Mouse (Mus musculus) myocyte (in vitro differentiated cells): ENCODE results near the gene Olfr1419. TPM values are rescaled to one million over a fixed set of nuclear protein-coding genes. Genes with fewer than 3 reads are reported as not detected.
A peak's percentile ranks its signal among the peaks of the same experiment; 100 is the strongest.
"Not testable (repeated sequence)": the region's sequence is repeated elsewhere in the genome, so short reads cannot be mapped to it uniquely, and the experiment has no call there.

ENCODE experiments used
- H3K27me3 ChIP-seq: one replicate; pipeline ENCODE4 v1.6.1; 2011; ENCODE audit not compliant: control insufficient read depth, insufficient read depth, insufficient read length
- H3K36me3 ChIP-seq: one replicate; pipeline ENCODE4 v1.6.1; 2011; ENCODE audit not compliant: control insufficient read depth, insufficient read depth
- H3K4me2 ChIP-seq: one replicate; pipeline ENCODE4 v1.6.1; 2011; ENCODE audit warnings: low read depth, control low read depth
- H3K4me3 ChIP-seq: one replicate; pipeline ENCODE4 v1.5.1; 2011; ENCODE audit warnings: mild to moderate bottlenecking, control low read depth, moderate library complexity
- H3K79me2 ChIP-seq: one replicate; pipeline ENCODE4 v1.6.1; 2011; ENCODE audit not compliant: control insufficient read depth, insufficient read depth
- H3ac ChIP-seq: one replicate; pipeline ENCODE4 v1.6.1; 2011; ENCODE audit not compliant: control insufficient read depth, insufficient read length
- CEBPB ChIP-seq: IDR thresholded peaks from 2 replicates; pipeline ENCODE4 v1.6.1; 2011; ENCODE audit warnings: mild to moderate bottlenecking, moderate library complexity; ENCODE audit not compliant: poor library complexity, insufficient read depth, severe bottlenecking
- E2F4 ChIP-seq: IDR thresholded peaks from one replicate; pipeline ENCODE4 v1.6.1; 2011; ENCODE audit warnings: mild to moderate bottlenecking, control low read depth, moderate library complexity; ENCODE audit not compliant: insufficient read depth
- MAX ChIP-seq: IDR thresholded peaks from one replicate; pipeline ENCODE4 v1.6.1; 2011; ENCODE audit warnings: low read depth, mild to moderate bottlenecking, control low read depth
- MYOD1 ChIP-seq, 3 experiments: IDR thresholded peaks; one replicate each; pipeline ENCODE4 v1.6.1; 2011; ENCODE audit warnings: control low read depth in 2 of 3, low read depth in 2 of 3, mild to moderate bottlenecking in 2 of 3, moderate library complexity in 1 of 3; ENCODE audit not compliant: insufficient read length in 2 of 3, control insufficient read depth in 1 of 3
- MYOG ChIP-seq, 3 experiments: IDR thresholded peaks; one replicate each; pipeline ENCODE4 v1.6.1; 2011; ENCODE audit warnings: control low read depth in 2 of 3, low read depth in 2 of 3, mild to moderate bottlenecking in 2 of 3; ENCODE audit not compliant: insufficient read length in 2 of 3, control insufficient read depth in 1 of 3, insufficient read depth in 1 of 3
- POLR2A ChIP-seq: IDR thresholded peaks from one replicate; pipeline ENCODE4 v1.6.1; 2011; ENCODE audit warnings: low read depth, mild to moderate bottlenecking, control low read depth, moderate library complexity; ENCODE audit not compliant: insufficient read length
- POLR2AphosphoS2 ChIP-seq: IDR thresholded peaks from one replicate; pipeline ENCODE4 v1.6.1; 2011; ENCODE audit warnings: low read depth, control low read depth; ENCODE audit not compliant: insufficient read length
- REST ChIP-seq: IDR thresholded peaks from one replicate; pipeline ENCODE4 v1.6.1; 2011; ENCODE audit warnings: mild to moderate bottlenecking, control low read depth, moderate library complexity; ENCODE audit not compliant: insufficient read depth, insufficient read length
- SRF ChIP-seq: IDR thresholded peaks from one replicate; pipeline ENCODE4 v1.6.1; 2011; ENCODE audit warnings: low read depth; ENCODE audit not compliant: control insufficient read depth, insufficient read length
- TCF12 ChIP-seq: IDR thresholded peaks from one replicate; pipeline ENCODE4 v1.6.1; 2011; ENCODE audit warnings: mild to moderate bottlenecking, control low read depth; ENCODE audit not compliant: poor library complexity, insufficient read depth, severe bottlenecking
- TCF3 ChIP-seq: IDR thresholded peaks from one replicate; pipeline ENCODE4 v1.6.1; 2011; ENCODE audit warnings: low read depth, control low read depth; ENCODE audit not compliant: insufficient read length
- USF1 ChIP-seq: IDR thresholded peaks from one replicate; pipeline ENCODE4 v1.6.1; 2011; ENCODE audit warnings: low read depth, mild to moderate bottlenecking, control low read depth, moderate library complexity
- polyA plus RNA-seq: library from polyadenylated mRNA; unstranded; fragments of >200 nt; fragmentation: generic; extraction: Trizol; gene quantifications from one replicate; pipeline ENCODE4 v1.2.1, GENCODE M21; 2012; ENCODE audit warnings: missing spikeins

The Olfr1419 gene
- polyA plus RNA-seq, result not detected

DNA sequence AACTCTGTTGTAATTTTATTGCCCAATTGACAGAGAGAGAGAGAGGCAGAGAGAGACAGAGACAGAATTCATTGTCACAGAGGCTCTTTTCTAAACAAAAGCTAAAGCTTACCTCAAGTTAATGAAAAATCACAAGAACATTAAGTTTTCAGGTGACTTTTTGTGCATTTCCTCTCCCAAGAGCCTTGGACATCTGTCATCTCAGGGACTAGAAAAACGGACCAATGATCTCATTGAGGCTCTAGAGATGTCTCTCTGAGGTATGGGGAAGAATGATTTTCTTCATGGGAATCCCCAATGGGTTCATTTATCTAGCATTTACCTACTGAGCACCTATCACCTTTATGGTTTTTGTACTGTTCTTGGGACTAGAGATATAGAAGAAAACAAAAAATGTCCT lies at the start of gene Olfr1419:
Gene Olfr1419, minus strand, starts transcription at position 101 of the 400 bp plus-strand sequence.
- Histone ChIP-seq H3K27me3 (no peaks in the 10 kb centered on the region), H3K4me2 (no peak within 1 kb of the TSS), H3K36me3 (no peaks in the 10 kb centered on the region), H3K79me2 (no peaks in the 10 kb centered on the region), H3ac (no peak within 1 kb of the TSS), H3K4me3 (no peak within 1 kb of the TSS)
- TF ChIP-seq REST (no peak), USF1 (no peak), MYOD1 (IDR thresholded peaks at IDR 0.05; ENCODE audit: control insufficient read depth in 1 of 3, insufficient read length in 2 of 3, low read depth in 2 of 3) (no peak), TCF3 (no peak), E2F4 (no peak), TCF12 (no peak), CEBPB (no peak), POLR2AphosphoS2 (no peak), POLR2A (no peak), SRF (no peak), MYOG (IDR thresholded peaks at IDR 0.05; ENCODE audit: control insufficient read depth in 1 of 3, insufficient read depth in 1 of 3, insufficient read length in 2 of 3, low read depth in 2 of 3) (no peak), MAX (no peak)

DNA sequence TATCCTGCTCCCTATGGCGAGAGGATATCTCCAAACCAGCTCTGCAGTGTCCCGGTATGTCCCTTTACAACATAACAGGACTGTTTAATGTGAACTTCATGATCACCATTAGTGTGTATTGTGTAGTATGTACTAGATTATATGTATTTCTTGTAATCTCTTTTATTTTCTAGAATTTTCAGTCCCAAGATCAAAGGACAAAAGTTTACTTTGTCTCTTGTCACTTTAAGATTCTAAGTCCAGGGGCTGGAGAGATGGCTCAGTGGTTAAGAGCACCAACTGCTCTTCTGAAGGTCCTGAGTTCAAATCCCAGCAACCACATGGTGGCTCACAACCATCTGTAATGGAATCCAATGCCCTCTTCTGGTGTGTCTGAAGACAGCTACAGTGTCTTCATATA lies 47.6 kb upstream of the Olfr1419 start:
- not testable (repeated sequence) for H3ac ChIP-seq, H3K4me2 ChIP-seq, H3K4me3 ChIP-seq, H3K27me3 ChIP-seq
- Histone ChIP-seq H3K79me2 (peaks cover 17% of the 10 kb centered on the region), H3K36me3 (peaks cover 42% of the 10 kb centered on the region)

DNA sequence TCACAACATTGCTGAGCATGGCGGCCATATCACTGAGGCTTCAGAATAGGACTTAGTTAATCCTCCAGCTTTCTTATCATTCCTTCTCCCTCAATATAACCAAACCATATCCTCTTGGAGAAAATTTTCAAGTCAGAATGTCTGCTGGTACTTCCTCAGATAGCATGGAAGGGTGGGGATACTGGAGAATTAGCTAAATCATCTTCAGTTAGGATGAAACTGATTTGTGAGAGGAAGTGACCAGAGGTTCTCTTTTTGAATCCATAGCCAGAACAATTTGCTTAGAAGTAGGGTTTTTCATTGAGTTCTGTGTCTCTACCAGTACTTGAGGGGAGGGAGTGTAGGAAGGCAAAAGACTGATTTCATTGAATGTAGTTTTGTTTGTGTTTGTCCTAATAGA lies 47.2 kb upstream of the Olfr1419 start:
- H3ac ChIP-seq, result no peak overlapping the region
- no peak for TF ChIP-seq POLR2AphosphoS2
- no peak for TF ChIP-seq CEBPB
- TF ChIP-seq USF1, result no peak
- no peak for TF ChIP-seq MYOG (IDR thresholded peaks at IDR 0.05; ENCODE audit: control insufficient read depth in 1 of 3, insufficient read depth in 1 of 3, insufficient read length in 2 of 3, low read depth in 2 of 3)
- TF ChIP-seq TCF12, result no peak
- TF ChIP-seq E2F4, result no peak
- TF ChIP-seq SRF, result no peak
- no peak for TF ChIP-seq REST
- TF ChIP-seq TCF3, result no peak
- TF ChIP-seq MAX, result no peak
- no peak for TF ChIP-seq POLR2A
- TF ChIP-seq MYOD1 (IDR thresholded peaks at IDR 0.05; ENCODE audit: control insufficient read depth in 1 of 3, insufficient read length in 2 of 3, low read depth in 2 of 3), result no peak
- H3K27me3 ChIP-seq, result no peaks in the 10 kb centered on the region
- no peak overlapping the region for H3K4me3 ChIP-seq
- peaks cover 20% of the 10 kb centered on the region for H3K79me2 ChIP-seq
- H3K4me2 ChIP-seq, result no peak overlapping the region
- peaks cover 42% of the 10 kb centered on the region for H3K36me3 ChIP-seq

DNA sequence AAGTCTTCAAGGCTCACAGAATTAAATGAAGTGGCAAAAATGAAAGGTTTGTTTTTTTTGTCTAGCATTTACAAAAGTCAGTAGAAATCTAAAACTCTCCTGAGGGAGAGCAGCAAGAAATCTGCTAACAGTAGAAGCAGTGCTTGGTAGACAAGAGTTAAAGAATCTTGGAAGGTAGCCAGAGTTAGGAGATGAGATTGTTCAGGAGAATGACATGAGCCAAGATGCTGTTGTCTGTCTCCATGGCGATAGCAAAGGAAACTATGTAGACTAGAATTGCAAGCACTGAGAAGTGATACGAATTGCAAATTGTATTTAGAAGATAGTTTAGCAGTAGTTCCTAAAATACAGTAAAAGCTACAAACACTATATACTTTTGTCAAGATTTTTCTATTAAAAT lies 40.9 kb upstream of the Olfr1419 start:
- H3K4me3 ChIP-seq, result no peak overlapping the region
- no peak for TF ChIP-seq CEBPB
- no peak for TF ChIP-seq MYOG (IDR thresholded peaks at IDR 0.05; ENCODE audit: control insufficient read depth in 1 of 3, insufficient read depth in 1 of 3, insufficient read length in 2 of 3, low read depth in 2 of 3)
- TF ChIP-seq TCF12, result no peak
- no peak for TF ChIP-seq REST
- no peak for TF ChIP-seq TCF3
- TF ChIP-seq MYOD1 (IDR thresholded peaks at IDR 0.05; ENCODE audit: control insufficient read depth in 1 of 3, insufficient read length in 2 of 3, low read depth in 2 of 3), result no peak
- no peak for TF ChIP-seq E2F4
- H3K4me2 ChIP-seq, result no peak overlapping the region
- no peaks in the 10 kb centered on the region for H3K27me3 ChIP-seq
- peaks cover 65% of the 10 kb centered on the region for H3K79me2 ChIP-seq
- peaks cover 14% of the 10 kb centered on the region for H3K36me3 ChIP-seq
- no peak overlapping the region for H3ac ChIP-seq

DNA sequence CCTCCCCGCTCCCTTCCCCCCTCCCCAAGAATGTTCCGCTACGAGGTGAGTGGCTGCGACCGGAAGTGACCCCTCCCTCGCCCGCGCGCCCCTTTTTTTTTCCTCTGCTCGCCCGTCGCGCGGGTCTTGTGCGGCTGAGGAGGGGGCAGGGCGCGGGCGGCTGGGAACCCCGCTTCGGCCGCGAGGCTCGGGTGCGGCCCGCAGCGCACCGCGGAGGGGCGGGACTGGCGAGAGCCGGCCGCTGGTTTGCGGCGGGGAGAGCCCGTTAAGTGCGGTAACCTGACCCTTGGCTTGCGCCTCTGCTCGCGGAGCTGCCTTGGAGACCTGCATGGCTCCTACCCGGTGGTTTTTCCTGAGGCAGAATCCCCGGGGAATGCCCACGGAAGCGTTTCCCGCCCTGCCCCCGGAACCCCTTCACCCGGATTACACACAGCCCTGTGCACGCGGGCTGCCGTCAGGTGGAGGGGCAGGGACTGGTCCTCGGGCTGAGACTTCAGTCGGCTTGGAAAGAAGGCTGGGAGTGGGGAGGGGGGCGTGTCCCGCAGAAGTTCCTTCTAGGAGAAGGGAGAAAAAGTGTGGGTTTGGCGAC lies 37.7 kb upstream of the Olfr1419 start:
- TF ChIP-seq SRF (no peak), TCF3 (no peak), POLR2A (no peak), MYOD1 (IDR thresholded peaks at IDR 0.05; ENCODE audit: control insufficient read depth in 1 of 3, insufficient read length in 2 of 3, low read depth in 2 of 3) (peak in 2 of 3 experiments; percentile 2 to 17)
- Histone ChIP-seq H3ac (peak overlapping the region; percentile 76), H3K4me2 (peak overlapping the region; percentile 93), H3K4me3 (peak overlapping the region; percentile 82), H3K27me3 (no peaks in the 10 kb centered on the region), H3K79me2 (peaks cover 49% of the 10 kb centered on the region), H3K36me3 (peaks cover 10% of the 10 kb centered on the region)
